Mouse (Mus musculus): ENCODE data around the gene Brap. TPM values are rescaled to one million over a fixed set of nuclear protein-coding genes. Genes with fewer than 3 reads are reported as not detected.
"Not testable (repeated sequence)": the region's sequence is repeated elsewhere in the genome, so short reads cannot be mapped to it uniquely, and the experiment has no call there.

Gene Brap
- polyA plus RNA-seq (2014; fragmentation: Nextera tagmentation; extraction: Ambion mirVana): 31.5 and 32.8 TPM in 2 replicates

GRCm38 (mm10) chr5:121660059-121660896 lies at the start of gene Brap, which contains the start of gene Acad10:
Brap (plus strand) TSS chr5:121660563.
Acad10 (minus strand) TSS chr5:121660514.
- Histone ChIP-seq H3K36me3 (ENCODE audit: control insufficient read depth, insufficient read depth, low read length) (peaks cover 24% of the 10 kb centered on the region), H3K9me3 (ENCODE audit: control insufficient read depth, low read length) (no peaks in the 10 kb centered on the region), H3K4me3 (ENCODE audit: low read depth, low read length) (peak within 1 kb of the TSS; percentile 99), H3K9ac (ENCODE audit: low read length) (peak within 1 kb of the TSS; percentile 87), H3K4me2 (ENCODE audit: low read length) (peak within 1 kb of the TSS; percentile 88), H3K27ac (ENCODE audit: low read depth) (peak within 1 kb of the TSS; percentile 38; the same call in 1 of the 2 replicates), H3K4me1 (replicated peaks; ENCODE audit: control insufficient read depth, insufficient read depth, low read length) (peaks cover 17% of the 10 kb centered on the region), H3K27me3 (replicated peaks; ENCODE audit: control insufficient read depth, insufficient read depth, low read length) (no peaks in the 10 kb centered on the region)
- ATAC-seq (replicated peaks; ENCODE audit: low FRiP score, low TSS enrichment, low read depth) (peak; percentile 92), DNase-seq (ENCODE audit: low spot score) (peak; percentile 94)
- WGBS: under 1% methylated on average over 79 of the region's 85 CpGs

GRCm38 (mm10) chr5:121612036-121612435 lies 48.3 kb upstream of the Brap start:
- Histone ChIP-seq H3K4me3 (ENCODE audit: low read depth, low read length) (no peak overlapping the region), H3K4me2 (ENCODE audit: low read length) (no peak overlapping the region)

GRCm38 (mm10) chr5:121614921-121615320 lies 45.4 kb upstream of the Brap start:
- not testable (repeated sequence) for H3K36me3 ChIP-seq (ENCODE audit: control insufficient read depth, insufficient read depth, low read length); H3K4me2 ChIP-seq (ENCODE audit: low read length); H3K27me3 ChIP-seq (replicated peaks; ENCODE audit: control insufficient read depth, insufficient read depth, low read length); H3K9me3 ChIP-seq (ENCODE audit: control insufficient read depth, low read length); H3K4me1 ChIP-seq (replicated peaks; ENCODE audit: control insufficient read depth, insufficient read depth, low read length); DNase-seq (ENCODE audit: low spot score); H3K27ac ChIP-seq (ENCODE audit: low read depth); H3K9ac ChIP-seq (ENCODE audit: low read length); H3K4me3 ChIP-seq (ENCODE audit: low read depth, low read length); ATAC-seq (replicated peaks; ENCODE audit: low FRiP score, low TSS enrichment, low read depth)
- 89% methylated on average over 3 of the region's 3 CpGs for WGBS

More at GRCm38 (mm10) chr5:121612036-121612435, 48.3 kb upstream of the Brap start:
- no peaks in the 10 kb centered on the region for H3K4me1 ChIP-seq (replicated peaks; ENCODE audit: control insufficient read depth, insufficient read depth, low read length)
- H3K9me3 ChIP-seq (ENCODE audit: control insufficient read depth, low read length): no peaks in the 10 kb centered on the region
- H3K27me3 ChIP-seq (replicated peaks; ENCODE audit: control insufficient read depth, insufficient read depth, low read length): no peaks in the 10 kb centered on the region
- no peak for DNase-seq (ENCODE audit: low spot score)
- no peak for ATAC-seq (replicated peaks; ENCODE audit: low FRiP score, low TSS enrichment, low read depth)
- H3K27ac ChIP-seq (ENCODE audit: low read depth): no peak overlapping the region
- no peak overlapping the region for H3K9ac ChIP-seq (ENCODE audit: low read length)
- WGBS: 82% methylated on average over 6 of the region's 6 CpGs
- no peaks in the 10 kb centered on the region for H3K36me3 ChIP-seq (ENCODE audit: control insufficient read depth, insufficient read depth, low read length)

- Histone ChIP-seq H3K27ac (ENCODE audit: low read depth) (peak within 1 kb of the TSS; percentile 77; the same call in 1 of the 2 replicates), H3K9ac (ENCODE audit: low read length) (peak within 1 kb of the TSS; percentile 76), H3K27me3 (replicated peaks; ENCODE audit: control insufficient read depth, insufficient read depth, low read length) (no peaks in the 10 kb centered on the region), H3K36me3 (ENCODE audit: control insufficient read depth, insufficient read depth, low read length) (no peaks in the 10 kb centered on the region), H3K4me1 (replicated peaks; ENCODE audit: control insufficient read depth, insufficient read depth, low read length) (no peaks in the 10 kb centered on the region; the same call in 1 of the 2 replicates), H3K4me3 (ENCODE audit: low read depth, low read length) (peak within 1 kb of the TSS; percentile 91), H3K4me2 (ENCODE audit: low read length) (peak within 1 kb of the TSS; percentile 59), H3K9me3 (ENCODE audit: control insufficient read depth, low read length) (no peaks in the 10 kb centered on the region)
- DNase-seq (ENCODE audit: low spot score) (peak; percentile 92), ATAC-seq (replicated peaks; ENCODE audit: low FRiP score, low TSS enrichment, low read depth) (peak; percentile 83)
- under 1% methylated on average over 56 of the region's 58 CpGs for WGBS
Observed at GRCm38 (mm10) chr5:121618592-121619513, 41.5 kb upstream of the Brap start, which contains the start of gene Acad12. Acad12 (minus strand) TSS chr5:121618938.

GRCm38 (mm10) chr5:121621102-121621501 lies 39.3 kb upstream of the Brap start:
- Histone ChIP-seq H3K9ac (ENCODE audit: low read length) (no peak overlapping the region), H3K4me3 (ENCODE audit: low read depth, low read length) (no peak overlapping the region), H3K4me2 (ENCODE audit: low read length) (no peak overlapping the region), H3K27me3 (replicated peaks; ENCODE audit: control insufficient read depth, insufficient read depth, low read length) (no peaks in the 10 kb centered on the region), H3K4me1 (replicated peaks; ENCODE audit: control insufficient read depth, insufficient read depth, low read length) (no peaks in the 10 kb centered on the region; the same call in 1 of the 2 replicates), H3K9me3 (ENCODE audit: control insufficient read depth, low read length) (no peaks in the 10 kb centered on the region), H3K27ac (ENCODE audit: low read depth) (no peak overlapping the region), H3K36me3 (ENCODE audit: control insufficient read depth, insufficient read depth, low read length) (no peaks in the 10 kb centered on the region)
- no peak for ATAC-seq (replicated peaks; ENCODE audit: low FRiP score, low TSS enrichment, low read depth)
- DNase-seq (ENCODE audit: low spot score): no peak
- 95% methylated on average over 5 of the region's 5 CpGs for WGBS

GRCm38 (mm10) chr5:121623241-121623640 lies 37.1 kb upstream of the Brap start:
- Histone ChIP-seq H3K36me3 (ENCODE audit: control insufficient read depth, insufficient read depth, low read length) (no peaks in the 10 kb centered on the region), H3K4me1 (replicated peaks; ENCODE audit: control insufficient read depth, insufficient read depth, low read length) (no peaks in the 10 kb centered on the region; the same call in 1 of the 2 replicates), H3K4me3 (ENCODE audit: low read depth, low read length) (no peak overlapping the region), H3K27me3 (replicated peaks; ENCODE audit: control insufficient read depth, insufficient read depth, low read length) (no peaks in the 10 kb centered on the region), H3K9me3 (ENCODE audit: control insufficient read depth, low read length) (no peaks in the 10 kb centered on the region), H3K27ac (ENCODE audit: low read depth) (no peak overlapping the region), H3K4me2 (ENCODE audit: low read length) (no peak overlapping the region), H3K9ac (ENCODE audit: low read length) (no peak overlapping the region)
- DNase-seq (ENCODE audit: low spot score): no peak
- WGBS: 81% methylated on average over 3 of the region's 3 CpGs
- no peak for ATAC-seq (replicated peaks; ENCODE audit: low FRiP score, low TSS enrichment, low read depth)

GRCm38 (mm10) chr5:121627871-121628270 lies 32.5 kb upstream of the Brap start:
- no peaks in the 10 kb centered on the region for H3K36me3 ChIP-seq (ENCODE audit: control insufficient read depth, insufficient read depth, low read length)
- no peak overlapping the region for H3K27ac ChIP-seq (ENCODE audit: low read depth)
- no peak for ATAC-seq (replicated peaks; ENCODE audit: low FRiP score, low TSS enrichment, low read depth)
- H3K9me3 ChIP-seq (ENCODE audit: control insufficient read depth, low read length): no peaks in the 10 kb centered on the region
- H3K4me1 ChIP-seq (replicated peaks; ENCODE audit: control insufficient read depth, insufficient read depth, low read length): no peaks in the 10 kb centered on the region
- DNase-seq (ENCODE audit: low spot score): peak; percentile 83
- H3K27me3 ChIP-seq (replicated peaks; ENCODE audit: control insufficient read depth, insufficient read depth, low read length): no peaks in the 10 kb centered on the region
- 0% methylated on average over 1 of the region's 1 CpGs for WGBS
- no peak overlapping the region for H3K9ac ChIP-seq (ENCODE audit: low read length)
- H3K4me3 ChIP-seq (ENCODE audit: low read depth, low read length): no peak overlapping the region
- no peak overlapping the region for H3K4me2 ChIP-seq (ENCODE audit: low read length)

- not testable (repeated sequence) for H3K27me3 ChIP-seq (replicated peaks; ENCODE audit: control insufficient read depth, insufficient read depth, low read length); H3K9ac ChIP-seq (ENCODE audit: low read length); H3K9me3 ChIP-seq (ENCODE audit: control insufficient read depth, low read length); H3K4me1 ChIP-seq (replicated peaks; ENCODE audit: control insufficient read depth, insufficient read depth, low read length); DNase-seq (ENCODE audit: low spot score); H3K27ac ChIP-seq (ENCODE audit: low read depth); ATAC-seq (replicated peaks; ENCODE audit: low FRiP score, low TSS enrichment, low read depth); H3K36me3 ChIP-seq (ENCODE audit: control insufficient read depth, insufficient read depth, low read length); H3K4me2 ChIP-seq (ENCODE audit: low read length); H3K4me3 ChIP-seq (ENCODE audit: low read depth, low read length)
- WGBS: 67% methylated on average over 8 of the region's 9 CpGs
Observed at GRCm38 (mm10) chr5:121631106-121631647, 29.2 kb upstream of the Brap start.
